Mouse (Mus musculus) MEL (cell line): Measurements from ENCODE around the gene Gstp3.

Experiments used
- JUND ChIP-seq: IDR thresholded peaks from 2 replicates; pipeline ENCODE4 v1.6.1; 2011; ENCODE audit warnings: low read depth, mild to moderate bottlenecking, improper control_type of control experiment, low read length
- MEF2A ChIP-seq: IDR thresholded peaks from 2 replicates; pipeline ENCODE4 v1.6.1; 2014; ENCODE audit warnings: low read depth, mild to moderate bottlenecking, inconsistent platforms, low read length, improper control_type of control experiment; ENCODE audit not compliant: poor library complexity, insufficient replicate concordance, severe bottlenecking; ENCODE audit errors: extremely low read depth
- NRF1 ChIP-seq: IDR thresholded peaks from 2 replicates; pipeline ENCODE4 v1.6.1; 2014; ENCODE audit warnings: low read depth, mild to moderate bottlenecking, inconsistent platforms, low read length, improper control_type of control experiment, moderate library complexity; ENCODE audit not compliant: poor library complexity, insufficient read depth, severe bottlenecking
- TBP ChIP-seq: IDR thresholded peaks from 2 replicates; pipeline ENCODE4 v1.8.0; 2011; ENCODE audit warnings: low read depth, low read length, improper control_type of control experiment

GRCm38 (mm10) chr19:4108535-4108934, 49.2 kb upstream of the Gstp3 start:
- no peak for TF ChIP-seq NRF1
- TF ChIP-seq MEF2A: no peak
- TF ChIP-seq JUND: no peak
- no peak for TF ChIP-seq TBP
